Mouse (Mus musculus) liver, embryonic 14.5 days (tissue): ENCODE data around the gene Irx2. TPM values are rescaled to one million over a fixed set of nuclear protein-coding genes. Genes with fewer than 3 reads are reported as not detected.

Experiments used
- ATAC-seq: fragments of 200-750 bp; cut with Nextera tagmentation; 2 replicates; pipeline ENCODE4 v1.8.0; 2017; ENCODE audit warnings: moderate number of reproducible peaks, mild to moderate bottlenecking, moderate library complexity; ENCODE audit not compliant: insufficient read depth
- DNase-seq, 3 experiments: peaks; one replicate each; pipeline ENCODE4 v3.0.0-alpha.2; 2012 to 2013; ENCODE audit warnings: low read depth in 3 of 3, low spot score in 3 of 3
- H3K27ac ChIP-seq: fragments of 300-500 bp; sonication (generic); 2 replicates; pipeline ENCODE4 v1.5.1; 2014; ENCODE audit warnings: moderate library complexity, mild to moderate bottlenecking, control low read depth, inconsistent platforms
- H3K27me3 ChIP-seq: fragments of 300-500 bp; sonication (generic); 2 replicates; pipeline ENCODE4 v1.6.1; 2014; ENCODE audit warnings: mild to moderate bottlenecking, low read length, moderate library complexity; ENCODE audit not compliant: control insufficient read depth, insufficient read depth
- H3K36me3 ChIP-seq: fragments of 300-500 bp; sonication (generic); replicated peaks from 2 replicates; pipeline ENCODE4 v1.6.1; 2014; ENCODE audit warnings: low read depth; ENCODE audit not compliant: control insufficient read depth, insufficient read depth
- H3K4me1 ChIP-seq, 2 experiments: fragments of 200-500 bp in 1 of 2; fragments of 300-500 bp in 1 of 2; sonication (generic) in 1 of 2; replicated peaks; 2 replicates each; pipeline ENCODE4 v1.6.1; 2012 to 2014; ENCODE audit warnings: antibody characterized with exemption in 1 of 2, inconsistent platforms in 1 of 2, low read length in 1 of 2; ENCODE audit not compliant: control insufficient read depth in 2 of 2, insufficient read depth in 2 of 2
- H3K4me2 ChIP-seq: fragments of 300-500 bp; sonication (generic); 2 replicates; pipeline ENCODE4 v1.6.1; 2014; ENCODE audit warnings: low read depth, mild to moderate bottlenecking, control low read depth, moderate library complexity
- H3K4me3 ChIP-seq, 2 experiments: fragments of 200-500 bp in 1 of 2; fragments of 300-500 bp in 1 of 2; sonication (generic) in 1 of 2; 2 replicates each; pipeline ENCODE4 v1.5.1; 2012 to 2014; ENCODE audit warnings: low read depth in 2 of 2, low read length in 2 of 2, mild to moderate bottlenecking in 2 of 2, control low read depth in 1 of 2, inconsistent platforms in 1 of 2, moderate library complexity in 1 of 2; ENCODE audit not compliant: insufficient read depth in 1 of 2
- H3K9ac ChIP-seq: fragments of 300-500 bp; sonication (generic); replicated peaks from 2 replicates; pipeline ENCODE4 v1.6.1; 2014; ENCODE audit warnings: mild to moderate bottlenecking, control low read depth, moderate library complexity
- H3K9me3 ChIP-seq: fragments of 300-500 bp; sonication (generic); 2 replicates; pipeline ENCODE4 v1.6.1; 2016; ENCODE audit warnings: low read length, mixed read lengths; ENCODE audit not compliant: control insufficient read depth
- CTCF ChIP-seq: IDR thresholded peaks from 2 replicates; pipeline ENCODE4 v1.5.1; 2016; ENCODE audit warnings: antibody characterized with exemption, low read depth, control low read depth
- EP300 ChIP-seq: IDR thresholded peaks from 2 replicates; pipeline ENCODE4 v1.6.1; 2016; ENCODE audit warnings: antibody characterized with exemption, low read depth
- WGBS: fragments of 180-500 bp; shearing (Covaris S2); extraction: QIAGEN DNeasy Blood & Tissue Kit; methylation state at CpG from one replicate; pipeline ENCODE4 v1.1.7; 2014; ENCODE audit not compliant: insufficient replicate concordance; 5-methylcytosine and 5-hydroxymethylcytosine counted together
- polyA plus RNA-seq, 2 experiments: library from polyadenylated mRNA; depleted of rRNA in 1 of 2; stranded (reverse) in 1 of 2; unstranded in 1 of 2; fragments of >200 nt; fragmentation: Nextera tagmentation in 1 of 2; extraction: Ambion mirVana in 1 of 2; gene quantifications; 2 replicates each; pipeline versions ENCODE4 v1.2.1 to v1.2.3; 2012 to 2014

The Irx2 gene
- polyA plus RNA-seq, 2 experiments, result 0.09 TPM; not detected in 1

GRCm38 (mm10) chr13:72599254-72599653 is 29.4 kb upstream of the Irx2 start:
- Histone ChIP-seq H3K9ac (no peak overlapping the region), H3K4me2 (no peak overlapping the region), H3K36me3 (no peaks in the 10 kb centered on the region), H3K27me3 (no peaks in the 10 kb centered on the region), H3K4me1 (no peaks in the 10 kb centered on the region), H3K4me3 (no peak overlapping the region), H3K9me3 (no peaks in the 10 kb centered on the region), H3K27ac (no peak overlapping the region)
- 59% methylated on average over 3 of the region's 3 CpGs for WGBS
- no peak for ATAC-seq
- TF ChIP-seq EP300 (no peak), CTCF (no peak)
- no peak for DNase-seq

- H3K4me3 ChIP-seq, result no peak overlapping the region
- WGBS, result 56% methylated on average over 16 of the region's 16 CpGs
Measured at GRCm38 (mm10) chr13:72608706-72609105, 19.9 kb upstream of the Irx2 start.

GRCm38 (mm10) chr13:72610277-72610676 is 18.3 kb upstream of the Irx2 start:
- Histone ChIP-seq H3K4me3 (no peak overlapping the region), H3K27ac (no peak overlapping the region), H3K4me1 (no peaks in the 10 kb centered on the region), H3K4me2 (no peak overlapping the region), H3K27me3 (no peaks in the 10 kb centered on the region), H3K36me3 (no peaks in the 10 kb centered on the region), H3K9me3 (no peaks in the 10 kb centered on the region), H3K9ac (no peak overlapping the region)
- ATAC-seq, result no peak
- WGBS, result 66% methylated on average over 2 of the region's 2 CpGs
- TF ChIP-seq EP300 (no peak), CTCF (no peak)
- DNase-seq, result no peak

More at GRCm38 (mm10) chr13:72608706-72609105, 19.9 kb upstream of the Irx2 start:
- no peaks in the 10 kb centered on the region for H3K27me3 ChIP-seq
- no peak for DNase-seq
- H3K9ac ChIP-seq, result no peak overlapping the region
- no peak for TF ChIP-seq EP300
- TF ChIP-seq CTCF, result peak; percentile 33; the same call in 1 of the 2 replicates
- H3K4me2 ChIP-seq, result no peak overlapping the region
- H3K9me3 ChIP-seq, result no peaks in the 10 kb centered on the region
- H3K4me1 ChIP-seq, result no peaks in the 10 kb centered on the region
- no peaks in the 10 kb centered on the region for H3K36me3 ChIP-seq
- no peak overlapping the region for H3K27ac ChIP-seq
- ATAC-seq, result no peak

- Histone ChIP-seq H3K36me3 (no peaks in the 10 kb centered on the region), H3K9me3 (no peaks in the 10 kb centered on the region), H3K27ac (no peak overlapping the region), H3K4me2 (peak overlapping the region; percentile 29; the same call in 1 of the 2 replicates), H3K9ac (no peak overlapping the region), H3K4me1 (no peaks in the 10 kb centered on the region), H3K4me3 (no peak overlapping the region), H3K27me3 (peaks cover 75% of the 10 kb centered on the region)
- DNase-seq, result no peak
- TF ChIP-seq CTCF (no peak), EP300 (no peak)
- no peak for ATAC-seq
- WGBS, result under 1% methylated on average over 46 of the region's 46 CpGs
Measured at GRCm38 (mm10) chr13:72623926-72624846, 4.4 kb upstream of the Irx2 start.

DNA sequence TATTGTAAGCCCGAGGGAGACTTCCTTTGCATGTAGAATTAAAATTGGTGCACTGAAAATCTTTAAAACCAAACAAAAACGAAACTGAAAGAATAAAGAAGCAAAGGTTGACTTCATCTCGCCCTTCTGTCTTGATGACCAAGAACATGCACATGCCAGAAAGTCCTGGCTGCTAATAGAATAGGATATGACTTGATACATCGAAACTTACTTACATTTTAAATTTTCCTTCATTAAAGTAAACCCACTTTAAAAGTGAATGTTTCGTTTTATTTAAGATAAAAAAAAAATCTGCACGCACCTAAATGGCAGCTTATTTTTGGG is 3.8 kb upstream of the Irx2 start:
- 5% methylated on average over 6 of the region's 6 CpGs for WGBS
- H3K4me2 ChIP-seq, result peak overlapping the region; percentile 29; the same call in 1 of the 2 replicates
- TF ChIP-seq CTCF (no peak), EP300 (no peak)
- no peak overlapping the region for H3K27ac ChIP-seq
- H3K4me1 ChIP-seq, result no peaks in the 10 kb centered on the region
- peaks cover 82% of the 10 kb centered on the region for H3K27me3 ChIP-seq
- DNase-seq (no peak), ATAC-seq (no peak)
- H3K9me3 ChIP-seq, result no peaks in the 10 kb centered on the region
- H3K4me3 ChIP-seq, result no peak overlapping the region
- no peaks in the 10 kb centered on the region for H3K36me3 ChIP-seq
- no peak overlapping the region for H3K9ac ChIP-seq
